Mouse (Mus musculus) ZHBTc4 (cell line): ENCODE measurements at regions not wholly inside any gene's neighbourhood (a gene's known extent, or its start where the extent isn't known, plus 50 kb on each side); places are given as distances from the start of the nearest gene placed in this dataset.

Source experiments
- DNase-seq: peaks from one replicate; pipeline ENCODE4 v3.0.0-alpha.2; 2011; ENCODE audit warnings: low read depth, low spot score

DNA sequence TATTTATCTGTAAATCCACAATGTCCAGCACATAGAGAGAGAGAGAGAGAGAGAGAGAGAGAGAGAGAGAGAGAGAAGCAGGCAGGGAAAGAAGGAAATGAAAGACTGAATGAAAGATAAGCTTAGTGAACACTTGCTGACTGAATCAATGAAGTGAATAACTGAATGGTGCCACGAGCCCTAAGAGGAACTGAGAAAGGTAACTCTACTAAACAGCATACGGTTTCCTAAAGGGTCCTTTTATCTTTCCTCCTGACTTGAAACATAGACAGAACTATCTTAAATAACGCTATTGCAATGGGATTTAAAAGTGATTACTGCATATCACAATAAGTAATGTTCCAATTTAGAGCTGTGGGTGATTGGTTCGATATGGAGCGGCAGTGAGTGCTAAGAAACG, 121.0 kb downstream of the Rbm26 start:
- no peak for DNase-seq

DNA sequence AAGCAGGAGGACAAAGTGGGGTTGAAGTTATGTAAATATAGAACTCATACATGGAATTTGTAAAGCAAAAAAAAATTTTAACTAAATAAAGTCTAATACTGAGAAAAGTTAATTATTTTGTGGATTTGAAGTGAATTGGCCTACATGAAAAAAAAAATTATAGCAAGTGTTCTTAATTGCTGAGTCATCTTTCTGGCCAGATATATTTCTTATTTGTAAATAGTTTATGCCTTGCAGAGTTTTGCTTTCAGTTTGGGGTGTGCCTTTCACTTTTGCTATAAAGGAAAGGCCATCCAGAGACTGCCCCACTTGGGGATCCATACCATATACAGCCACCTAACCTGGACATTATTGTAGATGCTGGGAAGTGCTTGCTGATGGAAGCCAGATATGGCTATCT, 138.3 kb downstream of the Rbm26 start:
- no peak for DNase-seq

GRCm38 (mm10) chr14:105034712-105035377, 142.3 kb downstream of the Rbm26 start:
- peak; percentile 62 for DNase-seq

GRCm38 (mm10) chr14:105019971-105020370, 157.2 kb downstream of the Rbm26 start:
- peak; percentile 90 for DNase-seq

- peak; percentile 25 for DNase-seq
Observed at GRCm38 (mm10) chr14:105016089-105016846, 160.9 kb downstream of the Rbm26 start.

DNA sequence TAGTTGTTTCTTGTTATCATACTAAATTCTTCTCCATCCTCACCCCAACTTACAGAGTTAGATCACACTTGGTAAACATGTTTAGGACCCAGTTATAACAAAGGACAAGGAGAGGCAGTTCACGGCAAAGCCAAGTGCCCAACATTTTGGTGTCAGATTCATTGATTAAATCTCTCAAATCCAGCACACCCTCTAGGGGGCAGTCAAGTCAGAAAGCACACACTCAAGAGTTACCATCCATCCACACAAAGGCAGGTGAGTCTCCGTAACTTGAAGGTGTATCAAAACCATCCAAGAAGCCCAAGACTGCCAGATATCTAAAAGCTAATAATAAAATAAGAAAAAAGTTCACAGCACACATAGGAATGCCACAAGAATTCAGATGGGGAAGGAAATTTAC, 161.8 kb downstream of the Rbm26 start:
- DNase-seq = peak; percentile 70

DNA sequence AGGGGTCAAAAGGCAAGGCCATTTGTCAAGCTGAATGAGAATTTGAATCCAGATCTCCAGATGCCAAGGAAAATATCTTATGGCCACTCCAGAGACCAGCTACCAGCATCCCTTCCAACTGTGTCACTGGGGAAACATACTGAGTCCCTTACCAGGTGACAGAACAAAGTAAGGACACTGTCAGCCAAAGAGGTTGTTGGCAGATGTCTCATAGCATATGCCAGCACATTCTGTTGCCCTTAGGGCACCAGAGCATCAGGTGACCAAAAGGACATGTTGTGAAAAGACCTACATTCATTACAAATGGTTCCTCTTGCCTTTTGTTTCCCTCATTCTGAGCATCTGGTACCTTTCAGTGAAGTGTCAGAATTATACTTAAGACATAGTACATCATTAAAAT, 166.4 kb downstream of the Rbm26 start:
- DNase-seq = no peak

- peak; percentile 94 for DNase-seq
Observed at GRCm38 (mm10) chr14:105008331-105008730, 168.8 kb downstream of the Rbm26 start.

GRCm38 (mm10) chr14:104994066-104994465, 183.1 kb downstream of the Rbm26 start:
- DNase-seq = no peak

- peak; percentile 60 for DNase-seq
Observed at GRCm38 (mm10) chr14:104966046-104966445, 211.1 kb downstream of the Rbm26 start.

DNA sequence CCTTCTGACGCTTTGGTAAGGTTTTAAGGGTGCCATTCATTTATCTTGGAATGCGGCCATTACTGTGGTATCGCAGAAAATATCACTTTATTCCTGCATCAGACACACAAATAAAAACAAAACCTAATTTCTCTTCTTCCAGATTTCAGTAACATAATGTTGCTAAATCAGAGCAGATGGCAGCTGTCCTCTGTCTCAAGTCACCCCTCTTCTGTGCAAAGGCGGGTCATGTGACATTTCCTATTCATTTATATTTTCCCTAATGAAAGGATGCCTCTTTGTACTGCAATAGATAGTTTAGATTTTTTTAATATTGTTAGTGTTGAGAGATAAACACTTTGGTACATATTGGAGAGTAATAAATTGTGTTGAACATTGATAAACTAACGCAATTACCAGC, 233.7 kb downstream of the Rbm26 start:
- no peak for DNase-seq

DNA sequence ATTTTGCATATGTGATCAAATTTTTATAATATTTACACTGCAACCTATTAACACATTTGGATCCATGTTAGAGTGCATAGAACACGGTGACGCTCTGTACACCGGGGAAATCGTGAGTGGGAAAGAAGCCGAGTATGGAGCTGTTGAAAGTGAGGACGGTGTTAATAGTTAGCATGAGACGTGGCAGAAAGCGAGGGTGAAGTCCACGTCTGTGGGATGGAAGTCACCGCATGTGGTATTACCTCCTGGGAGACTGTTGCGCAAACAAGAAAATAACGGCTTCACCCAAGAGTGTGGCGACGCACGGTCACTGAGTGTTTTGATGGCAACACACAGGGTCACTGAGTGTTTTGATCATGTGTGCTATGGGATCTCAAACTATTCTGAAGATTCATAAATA, 237.2 kb downstream of the Rbm26 start:
- DNase-seq = no peak

GRCm38 (mm10) chr14:104937083-104937864, 239.9 kb downstream of the Rbm26 start:
- DNase-seq = no peak

- DNase-seq = peak; percentile 80
Observed at GRCm38 (mm10) chr14:104935956-104936355, 241.2 kb downstream of the Rbm26 start.

- peak; percentile 69 for DNase-seq
Observed at GRCm38 (mm10) chr14:104905706-104906105, 271.4 kb downstream of the Rbm26 start.

- no peak for DNase-seq
Observed at GRCm38 (mm10) chr14:104902120-104903027, 274.8 kb downstream of the Rbm26 start.

- DNase-seq = peak; percentile 11
Observed at GRCm38 (mm10) chr14:104901072-104901471, 276.1 kb downstream of the Rbm26 start.

GRCm38 (mm10) chr14:104871203-104871602, 305.9 kb downstream of the Rbm26 start:
- DNase-seq = no peak

GRCm38 (mm10) chr14:104867540-104867939, 309.6 kb downstream of the Rbm26 start:
- no peak for DNase-seq

- no peak for DNase-seq
Observed at GRCm38 (mm10) chr14:104863881-104864280, 313.2 kb downstream of the Rbm26 start.

DNA sequence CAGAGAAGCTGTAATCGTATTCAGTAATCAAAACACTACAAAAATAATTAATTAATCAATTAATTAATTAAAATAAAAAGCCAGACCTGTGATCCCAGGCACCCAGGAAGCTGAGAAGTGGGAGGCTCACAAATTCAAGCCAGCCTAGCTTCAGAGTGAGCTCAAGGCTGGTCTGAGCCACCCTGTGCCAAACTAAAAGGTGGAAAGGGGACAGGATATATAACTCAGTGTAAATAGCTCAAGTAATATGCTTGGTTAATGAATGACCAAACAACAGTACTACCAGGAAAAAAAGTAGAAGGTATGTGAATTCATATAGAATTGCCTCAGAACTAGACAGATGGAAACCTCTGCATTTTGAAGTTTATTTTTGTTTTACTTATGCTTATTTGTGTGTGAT, 321.2 kb downstream of the Rbm26 start:
- DNase-seq = no peak
